Comparison of ENCODE assay signal across 26 mouse cellular contexts in the genomic region with DNA sequence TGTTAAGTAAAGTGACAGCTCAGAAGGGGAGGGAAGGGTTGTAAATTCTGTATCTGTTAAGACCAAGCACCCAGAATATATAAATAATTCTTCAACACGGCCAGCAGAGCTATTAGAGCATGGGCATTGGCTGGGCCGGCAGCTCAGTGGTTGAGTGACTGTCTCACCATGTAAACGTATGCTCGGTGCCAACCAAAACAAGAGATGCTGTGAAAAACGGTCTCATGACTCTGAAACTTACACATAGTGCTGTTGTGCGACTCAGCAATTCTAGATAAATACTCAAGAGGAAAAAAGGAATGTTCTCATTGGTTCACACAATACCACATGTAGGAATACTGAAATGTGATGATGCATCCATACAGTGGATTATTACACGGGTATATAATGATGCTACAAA.
"Had no signal": no experiment of that assay in that cellular context is flagged by ENCODE, and none has a peak within 500 bp of the region (broad histone marks: within the 10 kb centered on the region; RNA-seq: fewer than 3 reads in every experiment).

No protein-coding gene starts in this region.

- DNase-seq: cerebellum, adult 9-10 months; cerebellum, adult 9-11 months; cerebellum, postnatal 10 days; cerebellum, postnatal 14 days; cerebellum, postnatal 25 days; cerebellum, postnatal 36 days; embryo, embryonic 11 days; forebrain, postnatal 0 days; gastrocnemius, adult 2 months; gastrocnemius, postnatal 10 days; gastrocnemius, postnatal 14 days; gastrocnemius, postnatal 25 days; gastrocnemius, postnatal 36 days; heart, adult 18-20 months; heart, adult 2 months had no signal

- H3K9me3 ChIP-seq: embryonic facial prominence, embryonic 10.5 days; embryonic facial prominence, embryonic 12.5 days; embryonic facial prominence, embryonic 13.5 days; embryonic facial prominence, embryonic 15.5 days; forebrain, embryonic 10.5 days; forebrain, embryonic 12.5 days; forebrain, embryonic 13.5 days; forebrain, embryonic 15.5 days had no signal

- ATAC-seq: forebrain, embryonic 13.5 days; forebrain, embryonic 14.5 days; forebrain, embryonic 15.5 days; forebrain, embryonic 16.5 days; forebrain, postnatal 0 days had no signal

- H3K27me3 ChIP-seq: embryonic facial prominence, embryonic 12.5 days; embryonic facial prominence, embryonic 13.5 days; embryonic facial prominence, embryonic 15.5 days; forebrain, embryonic 15.5 days had no signal

- H3K9ac ChIP-seq: embryonic facial prominence, embryonic 12.5 days; embryonic facial prominence, embryonic 13.5 days; embryonic facial prominence, embryonic 15.5 days; forebrain, embryonic 12.5 days; forebrain, embryonic 13.5 days; forebrain, embryonic 15.5 days; forebrain, postnatal 0 days had no signal

- H3K27ac ChIP-seq: embryonic facial prominence, embryonic 10.5 days; embryonic facial prominence, embryonic 12.5 days; embryonic facial prominence, embryonic 13.5 days; embryonic facial prominence, embryonic 15.5 days; forebrain, embryonic 10.5 days; forebrain, embryonic 12.5 days; forebrain, embryonic 13.5 days; forebrain, embryonic 15.5 days; gastrocnemius, adult 2 months; heart, adult 2 months had no signal

- H3K4me3 ChIP-seq: embryonic facial prominence, embryonic 10.5 days; embryonic facial prominence, embryonic 12.5 days; embryonic facial prominence, embryonic 13.5 days; embryonic facial prominence, embryonic 15.5 days; erythroblast, embryonic 14.5 days; forebrain, embryonic 10.5 days; forebrain, embryonic 12.5 days; forebrain, embryonic 13.5 days; forebrain, embryonic 15.5 days; gastrocnemius, adult 2 months; heart, adult 2 months had no signal

- H3K4me1 ChIP-seq: embryonic facial prominence, embryonic 12.5 days; embryonic facial prominence, embryonic 13.5 days; embryonic facial prominence, embryonic 15.5 days; forebrain, embryonic 10.5 days; forebrain, embryonic 12.5 days; forebrain, embryonic 13.5 days; forebrain, embryonic 15.5 days had no signal

- H3K36me3 ChIP-seq: embryonic facial prominence, embryonic 10.5 days; embryonic facial prominence, embryonic 12.5 days; embryonic facial prominence, embryonic 13.5 days; embryonic facial prominence, embryonic 15.5 days; forebrain, embryonic 10.5 days; forebrain, embryonic 12.5 days; forebrain, embryonic 15.5 days had no signal

- H3K4me2 ChIP-seq: embryonic facial prominence, embryonic 12.5 days; embryonic facial prominence, embryonic 13.5 days; embryonic facial prominence, embryonic 15.5 days; forebrain, embryonic 12.5 days; forebrain, embryonic 13.5 days; forebrain, embryonic 15.5 days had no signal
